Mouse (Mus musculus) ES-Bruce4 (cell line): ENCODE results near the gene Ryr3. TPM values are rescaled to one million over a fixed set of nuclear protein-coding genes. Genes with fewer than 3 reads are reported as not detected.

Experiments
- H3K27ac ChIP-seq: 2 replicates; pipeline ENCODE4 v1.5.1; 2012; ENCODE audit warnings: low read length, inconsistent platforms; ENCODE audit not compliant: insufficient read depth
- H3K27me3 ChIP-seq: 2 replicates; pipeline ENCODE4 v1.6.1; 2012; ENCODE audit warnings: mild to moderate bottlenecking, low read length, inconsistent platforms; ENCODE audit not compliant: control insufficient read depth, poor library complexity, insufficient read depth, severe bottlenecking
- H3K36me3 ChIP-seq: 2 replicates; pipeline ENCODE4 v1.6.1; 2012; ENCODE audit warnings: inconsistent platforms, mild to moderate bottlenecking, low read length, moderate library complexity; ENCODE audit not compliant: control insufficient read depth, poor library complexity, insufficient read depth, severe bottlenecking
- H3K4me1 ChIP-seq: one replicate; pipeline ENCODE4 v1.8.1; 2011; ENCODE audit warnings: low read length; ENCODE audit not compliant: control insufficient read depth, insufficient read depth
- H3K4me3 ChIP-seq: 2 replicates; pipeline ENCODE4 v1.5.1; 2011; ENCODE audit warnings: low read depth, mild to moderate bottlenecking, low read length
- H3K9ac ChIP-seq: 2 replicates; pipeline ENCODE4 v1.6.1; 2012; ENCODE audit warnings: low read depth, mild to moderate bottlenecking, inconsistent platforms; ENCODE audit not compliant: poor library complexity, severe bottlenecking
- H3K9me3 ChIP-seq: replicated peaks from 2 replicates; pipeline ENCODE4 v1.6.1; 2012; ENCODE audit warnings: mild to moderate bottlenecking, low read length, inconsistent platforms; ENCODE audit not compliant: control insufficient read depth, poor library complexity, insufficient read depth, severe bottlenecking
- CTCF ChIP-seq: IDR thresholded peaks from one replicate; pipeline ENCODE4 v1.8.1; 2011; ENCODE audit warnings: low read depth, low read length
- EP300 ChIP-seq: IDR thresholded peaks from 2 replicates; pipeline ENCODE4 v1.6.1; 2011; ENCODE audit warnings: low read depth, low read length; ENCODE audit not compliant: insufficient read depth
- POLR2A ChIP-seq: IDR thresholded peaks from one replicate; pipeline ENCODE4 v1.8.1; 2011; ENCODE audit warnings: low read length; ENCODE audit not compliant: insufficient read depth
- polyA plus RNA-seq: library from polyadenylated mRNA; stranded (reverse); fragments of >200 nt; gene quantifications from 2 replicates; pipeline ENCODE4 v1.2.4, GENCODE M21; 2011; ENCODE audit warnings: low read depth; ENCODE audit not compliant: missing spikeins, insufficient read depth, insufficient read length

The Ryr3 gene
- polyA plus RNA-seq, 1 experiment: 0.06 TPM

- no peaks in the 10 kb centered on the region for H3K4me1 ChIP-seq
- H3K4me3 ChIP-seq: no peak overlapping the region
- no peaks in the 10 kb centered on the region for H3K9me3 ChIP-seq
- H3K9ac ChIP-seq: no peak overlapping the region
- TF ChIP-seq CTCF: no peak
- no peak for TF ChIP-seq EP300
- no peak for TF ChIP-seq POLR2A
- H3K27ac ChIP-seq: no peak overlapping the region
- no peaks in the 10 kb centered on the region for H3K27me3 ChIP-seq
- H3K36me3 ChIP-seq: no peaks in the 10 kb centered on the region
Measured at GRCm38 (mm10) chr2:113058116-113058515, 158.8 kb downstream of the Ryr3 start.

GRCm38 (mm10) chr2:113055591-113055990 lies 161.3 kb downstream of the Ryr3 start:
- no peak overlapping the region for H3K27ac ChIP-seq
- no peaks in the 10 kb centered on the region for H3K9me3 ChIP-seq
- H3K36me3 ChIP-seq: no peaks in the 10 kb centered on the region

GRCm38 (mm10) chr2:113049831-113050230 lies 167.1 kb downstream of the Ryr3 start:
- TF ChIP-seq EP300 (no peak), CTCF (no peak), POLR2A (no peak)
- Histone ChIP-seq H3K27ac (no peak overlapping the region), H3K4me1 (no peaks in the 10 kb centered on the region), H3K4me3 (no peak overlapping the region), H3K36me3 (no peaks in the 10 kb centered on the region), H3K9me3 (no peaks in the 10 kb centered on the region), H3K27me3 (no peaks in the 10 kb centered on the region), H3K9ac (no peak overlapping the region)

More at GRCm38 (mm10) chr2:113055591-113055990, 161.3 kb downstream of the Ryr3 start:
- TF ChIP-seq CTCF: no peak
- TF ChIP-seq EP300: no peak
- TF ChIP-seq POLR2A: no peak
- Histone ChIP-seq H3K4me1 (no peaks in the 10 kb centered on the region), H3K27me3 (no peaks in the 10 kb centered on the region), H3K4me3 (no peak overlapping the region), H3K9ac (no peak overlapping the region)

GRCm38 (mm10) chr2:113036550-113036949 lies 180.3 kb downstream of the Ryr3 start:
- no peak overlapping the region for H3K4me3 ChIP-seq
- TF ChIP-seq EP300 (no peak), CTCF (no peak), POLR2A (no peak)
- H3K27me3 ChIP-seq: no peaks in the 10 kb centered on the region
- no peak overlapping the region for H3K27ac ChIP-seq
- no peaks in the 10 kb centered on the region for H3K9me3 ChIP-seq
- H3K9ac ChIP-seq: no peak overlapping the region
- no peaks in the 10 kb centered on the region for H3K36me3 ChIP-seq
- H3K4me1 ChIP-seq: no peaks in the 10 kb centered on the region

- no peak overlapping the region for H3K9ac ChIP-seq
- H3K27ac ChIP-seq: no peak overlapping the region
- no peaks in the 10 kb centered on the region for H3K9me3 ChIP-seq
- H3K27me3 ChIP-seq: no peaks in the 10 kb centered on the region
- H3K4me1 ChIP-seq: no peaks in the 10 kb centered on the region
- H3K4me3 ChIP-seq: no peak overlapping the region
- no peaks in the 10 kb centered on the region for H3K36me3 ChIP-seq
- no peak for TF ChIP-seq EP300
- no peak for TF ChIP-seq CTCF
- no peak for TF ChIP-seq POLR2A
Measured at GRCm38 (mm10) chr2:113030689-113031088, 186.2 kb downstream of the Ryr3 start.

- Histone ChIP-seq H3K4me3 (no peak overlapping the region), H3K27me3 (no peaks in the 10 kb centered on the region), H3K4me1 (no peaks in the 10 kb centered on the region), H3K9ac (no peak overlapping the region), H3K27ac (no peak overlapping the region), H3K36me3 (no peaks in the 10 kb centered on the region), H3K9me3 (no peaks in the 10 kb centered on the region)
- TF ChIP-seq EP300 (no peak), CTCF (no peak), POLR2A (no peak)
Measured at GRCm38 (mm10) chr2:113019896-113020295, 197.0 kb downstream of the Ryr3 start.
